Mouse (Mus musculus): ENCODE data around the gene Stambp. TPM values are rescaled to one million over a fixed set of nuclear protein-coding genes. Genes with fewer than 3 reads are reported as not detected.
"Not testable (repeated sequence)": the region's sequence is repeated elsewhere in the genome, so short reads cannot be mapped to it uniquely, and the experiment has no call there.

Stambp gene
- polyA plus RNA-seq, 1 experiment from 2014 or later = 16.5 TPM

- no peaks in the 10 kb centered on the region for H3K36me3 ChIP-seq
- H3K9me3 ChIP-seq (replicated peaks) = no peaks in the 10 kb centered on the region
- no peaks in the 10 kb centered on the region for H3K27me3 ChIP-seq (ENCODE audit: low read depth, poor library complexity, severe bottlenecking)
- DNase-seq (ENCODE audit: low spot score) = no peak
- no peaks in the 10 kb centered on the region for H3K4me1 ChIP-seq
- H3K4me3 ChIP-seq = no peak overlapping the region
- WGBS = 87% methylated on average over 3 of the region's 3 CpGs
- no peak overlapping the region for H3K27ac ChIP-seq
Observed at GRCm38 (mm10) chr6:83590301-83590700, 17.8 kb upstream of the Stambp start.

DNA sequence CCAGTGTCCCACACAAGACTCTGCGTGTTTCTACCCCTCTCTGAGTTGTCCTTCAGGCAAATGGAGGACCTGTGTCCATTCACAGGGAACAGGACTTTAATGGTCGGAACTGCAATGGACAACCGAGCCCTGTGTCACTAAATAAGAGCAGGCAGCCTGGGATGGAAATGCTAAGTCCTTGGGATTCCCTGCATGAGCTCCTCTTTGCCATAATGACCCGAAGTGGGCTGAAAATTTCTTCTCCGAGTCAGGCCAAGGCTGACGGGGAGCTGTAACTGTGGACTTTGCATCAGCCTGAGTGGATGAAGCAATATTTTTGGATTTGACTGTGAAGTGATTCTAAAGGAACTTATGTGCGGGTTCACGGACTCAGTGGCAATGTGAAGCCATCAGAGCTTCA is 14.7 kb upstream of the Stambp start:
- not testable (repeated sequence) for H3K4me3 ChIP-seq; DNase-seq (ENCODE audit: low spot score); H3K36me3 ChIP-seq; H3K9me3 ChIP-seq (replicated peaks); H3K4me1 ChIP-seq; H3K27ac ChIP-seq
- WGBS = 86% methylated on average over 8 of the region's 8 CpGs
- peaks cover 14% of the 10 kb centered on the region for H3K27me3 ChIP-seq (ENCODE audit: low read depth, poor library complexity, severe bottlenecking)

GRCm38 (mm10) chr6:83585328-83585727 is 12.8 kb upstream of the Stambp start:
- H3K4me3 ChIP-seq; H3K27ac ChIP-seq; DNase-seq (ENCODE audit: low spot score); H3K4me1 ChIP-seq; H3K9me3 ChIP-seq (replicated peaks); H3K36me3 ChIP-seq: not testable (repeated sequence)
- H3K27me3 ChIP-seq (ENCODE audit: low read depth, poor library complexity, severe bottlenecking) = peaks cover 27% of the 10 kb centered on the region
- 93% methylated on average over 9 of the region's 9 CpGs for WGBS

- WGBS = 70% methylated on average over 2 of the region's 2 CpGs
- no peak overlapping the region for H3K4me3 ChIP-seq
- no peak for DNase-seq (ENCODE audit: low spot score)
Observed at GRCm38 (mm10) chr6:83583591-83583990, 11.1 kb upstream of the Stambp start.

DNA sequence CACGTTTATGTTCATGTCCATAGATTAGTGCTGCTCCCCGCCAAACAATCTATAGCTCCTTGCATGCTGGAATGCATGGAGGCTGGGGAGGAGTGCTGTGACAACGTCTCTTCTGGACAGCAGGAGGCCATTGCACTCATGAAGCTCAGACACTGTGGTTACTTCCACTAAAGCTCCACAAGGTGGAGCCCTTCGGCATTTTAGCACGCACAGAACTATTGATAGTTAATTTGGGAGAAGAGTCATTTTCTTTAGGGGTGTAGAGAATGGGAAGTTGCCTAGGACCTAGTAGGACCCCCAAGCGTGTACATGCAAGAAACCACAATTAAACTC is 10.4 kb upstream of the Stambp start:
- Histone ChIP-seq H3K4me1 (0 out of 2 replicates have a peak, but pooled peaks cover 5% of the 10 kb centered on the region), H3K9me3 (replicated peaks) (no peaks in the 10 kb centered on the region), H3K4me3 (no peak overlapping the region), H3K36me3 (no peaks in the 10 kb centered on the region), H3K27ac (no peak overlapping the region), H3K27me3 (ENCODE audit: low read depth, poor library complexity, severe bottlenecking) (peaks cover 29% of the 10 kb centered on the region)
- WGBS = 1% methylated on average over 6 of the region's 6 CpGs
- peak; percentile 56 for DNase-seq (ENCODE audit: low spot score)

More at GRCm38 (mm10) chr6:83583591-83583990, 11.1 kb upstream of the Stambp start:
- Histone ChIP-seq H3K36me3 (no peaks in the 10 kb centered on the region), H3K9me3 (replicated peaks) (no peaks in the 10 kb centered on the region), H3K27ac (no peak overlapping the region), H3K4me1 (0 out of 2 replicates have a peak, but pooled peaks cover 5% of the 10 kb centered on the region), H3K27me3 (ENCODE audit: low read depth, poor library complexity, severe bottlenecking) (peaks cover 29% of the 10 kb centered on the region)

- WGBS = 43% methylated on average over 20 of the region's 20 CpGs
- H3K27me3 ChIP-seq (ENCODE audit: low read depth, poor library complexity, severe bottlenecking) = peaks cover 29% of the 10 kb centered on the region
- no peak overlapping the region for H3K27ac ChIP-seq
- no peaks in the 10 kb centered on the region for H3K36me3 ChIP-seq
- H3K4me1 ChIP-seq = 0 out of 2 replicates have a peak, but pooled peaks cover 5% of the 10 kb centered on the region
- H3K9me3 ChIP-seq (replicated peaks) = no peaks in the 10 kb centered on the region
- no peak overlapping the region for H3K4me3 ChIP-seq
- DNase-seq (ENCODE audit: low spot score) = no peak
Observed at GRCm38 (mm10) chr6:83582135-83582937, 9.8 kb upstream of the Stambp start.

- Histone ChIP-seq H3K27ac (no peak overlapping the region), H3K36me3 (no peaks in the 10 kb centered on the region), H3K9me3 (replicated peaks) (no peaks in the 10 kb centered on the region), H3K27me3 (ENCODE audit: low read depth, poor library complexity, severe bottlenecking) (peaks cover 25% of the 10 kb centered on the region), H3K4me1 (peaks cover 7% of the 10 kb centered on the region), H3K4me3 (no peak overlapping the region)
- no peak for DNase-seq (ENCODE audit: low spot score)
Observed at GRCm38 (mm10) chr6:83577534-83577933, 5.0 kb upstream of the Stambp start.

DNA sequence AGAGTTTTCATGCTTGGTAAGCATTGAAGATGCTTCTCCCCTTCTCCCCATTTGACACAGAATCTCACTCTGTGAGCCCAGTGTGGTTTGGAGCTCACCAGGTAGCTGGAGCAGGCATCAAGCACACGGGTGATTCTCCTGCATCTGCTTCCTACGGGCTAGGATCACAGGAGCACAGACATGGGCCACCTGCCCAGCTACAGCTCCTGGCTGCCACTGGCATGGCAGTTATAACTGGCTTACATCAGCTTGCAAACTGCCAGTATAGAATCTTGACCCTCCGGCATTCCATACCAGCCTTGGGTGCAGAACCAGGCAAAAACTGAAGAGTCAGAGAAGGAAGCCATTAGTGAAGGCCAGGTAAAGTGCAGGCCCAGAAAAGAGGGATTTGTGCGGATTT is 3.1 kb upstream of the Stambp start:
- Histone ChIP-seq H3K27me3 (ENCODE audit: low read depth, poor library complexity, severe bottlenecking) (0 out of 2 replicates have a peak, but pooled peaks cover 10% of the 10 kb centered on the region), H3K4me3 (no peak overlapping the region), H3K9me3 (replicated peaks) (no peaks in the 10 kb centered on the region), H3K4me1 (peaks cover 15% of the 10 kb centered on the region), H3K36me3 (no peaks in the 10 kb centered on the region), H3K27ac (no peak overlapping the region)
- DNase-seq (ENCODE audit: low spot score) = no peak
- WGBS = 83% methylated on average over 4 of the region's 4 CpGs

DNA sequence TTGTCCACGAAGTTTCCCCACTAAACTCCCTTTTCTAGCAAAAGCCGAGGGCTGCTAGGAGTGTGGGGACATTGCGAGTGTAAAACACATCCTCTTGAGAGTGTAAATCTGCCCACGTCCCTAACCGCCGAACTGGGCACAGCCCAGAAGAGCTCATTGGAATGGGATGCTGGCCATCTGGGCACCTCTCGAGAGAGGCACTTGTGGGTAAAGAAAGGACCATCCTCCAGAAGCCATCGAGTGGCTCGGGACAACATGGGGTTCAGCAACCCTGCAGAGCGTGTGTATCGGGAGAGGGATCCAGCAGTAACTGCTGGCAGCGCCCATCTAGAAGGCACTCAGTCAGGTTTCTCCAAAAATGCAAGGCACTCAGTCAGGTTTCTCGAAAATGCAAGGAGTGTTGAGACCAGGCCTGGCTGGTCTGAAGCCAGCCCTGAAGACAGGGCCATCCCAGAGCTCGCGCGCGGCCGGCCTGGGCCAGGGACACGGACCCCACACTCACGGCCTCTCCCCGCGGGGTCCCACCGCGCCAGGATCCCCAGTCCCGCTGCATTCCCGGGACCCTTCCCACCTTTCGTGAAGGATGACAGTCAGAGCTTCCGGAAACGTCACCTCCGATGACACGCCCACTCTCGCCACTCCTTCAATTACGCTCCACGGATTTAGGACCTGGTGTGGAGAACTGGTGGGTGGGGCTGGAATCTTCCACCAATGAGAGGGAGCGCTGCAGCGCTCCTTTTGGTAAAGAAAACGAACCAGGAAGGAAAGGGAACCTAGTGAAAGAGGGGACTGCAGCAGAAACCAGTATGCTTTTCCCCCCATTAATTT is 475 bp downstream of the Stambp start:
- H3K36me3 ChIP-seq = peaks cover 4% of the 10 kb centered on the region; the same call in 1 of the 2 replicates
- DNase-seq (ENCODE audit: low spot score) = peak; percentile 88
- WGBS = 6% methylated on average over 37 of the region's 37 CpGs
- H3K4me3 ChIP-seq = peak overlapping the region; percentile 71
- peaks cover 15% of the 10 kb centered on the region for H3K4me1 ChIP-seq
- H3K9me3 ChIP-seq (replicated peaks) = no peaks in the 10 kb centered on the region
- H3K27ac ChIP-seq = peak overlapping the region; percentile 76
- 0 out of 2 replicates have a peak, but pooled peaks cover 7% of the 10 kb centered on the region for H3K27me3 ChIP-seq (ENCODE audit: low read depth, poor library complexity, severe bottlenecking)

DNA sequence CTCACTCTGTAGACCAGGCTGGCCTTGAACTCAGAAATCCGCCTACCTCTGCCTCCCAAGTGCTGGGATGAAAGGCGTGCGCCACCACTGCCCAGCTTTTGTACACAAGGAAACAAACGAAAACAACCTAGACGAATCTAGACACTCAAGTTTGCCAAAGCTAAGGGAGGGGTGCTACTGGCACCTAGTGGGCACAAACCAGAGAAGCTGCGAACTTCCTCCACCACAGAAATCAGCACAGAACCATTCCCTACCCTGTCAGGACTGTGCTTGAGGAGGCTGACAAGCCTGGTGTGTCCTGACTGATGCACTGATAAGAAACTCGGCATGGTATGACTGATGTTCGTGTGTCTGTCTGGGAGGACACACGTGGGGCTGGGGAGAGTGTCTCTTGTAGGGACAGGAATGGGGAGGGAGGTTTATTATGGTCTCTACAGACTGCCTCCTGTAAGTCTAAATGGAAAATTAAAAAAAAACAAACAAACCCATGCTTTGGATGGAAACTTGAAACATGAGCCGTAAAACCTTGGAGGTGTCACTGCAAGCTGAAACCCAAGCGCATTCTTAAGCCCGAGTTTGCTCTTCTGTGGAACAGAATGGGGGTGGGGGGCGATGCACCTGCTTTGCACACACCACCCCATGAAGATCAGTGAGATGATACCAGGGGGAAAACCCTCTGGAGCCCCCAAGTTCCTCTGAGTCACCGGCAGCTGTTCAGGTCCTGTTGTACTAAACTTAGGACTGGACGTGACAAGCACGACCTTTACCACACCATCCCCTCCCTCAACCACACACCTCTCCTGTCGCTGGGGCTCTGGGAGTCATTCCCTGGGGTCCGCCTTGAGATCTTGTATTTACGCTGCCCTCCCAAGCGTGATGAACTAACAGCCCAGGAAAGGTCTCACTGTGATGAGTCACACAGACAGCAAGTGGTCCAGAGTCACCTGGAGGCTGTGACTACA is 3.3 kb downstream of the Stambp start:
- no peaks in the 10 kb centered on the region for H3K9me3 ChIP-seq (replicated peaks)
- no peak overlapping the region for H3K27ac ChIP-seq
- no peak overlapping the region for H3K4me3 ChIP-seq
- no peak for DNase-seq (ENCODE audit: low spot score)
- H3K36me3 ChIP-seq = peaks cover 4% of the 10 kb centered on the region; the same call in 1 of the 2 replicates
- WGBS = 77% methylated on average over 20 of the region's 20 CpGs
- peaks cover 15% of the 10 kb centered on the region for H3K4me1 ChIP-seq
- 0 out of 2 replicates have a peak, but pooled peaks cover 2% of the 10 kb centered on the region for H3K27me3 ChIP-seq (ENCODE audit: low read depth, poor library complexity, severe bottlenecking)

DNA sequence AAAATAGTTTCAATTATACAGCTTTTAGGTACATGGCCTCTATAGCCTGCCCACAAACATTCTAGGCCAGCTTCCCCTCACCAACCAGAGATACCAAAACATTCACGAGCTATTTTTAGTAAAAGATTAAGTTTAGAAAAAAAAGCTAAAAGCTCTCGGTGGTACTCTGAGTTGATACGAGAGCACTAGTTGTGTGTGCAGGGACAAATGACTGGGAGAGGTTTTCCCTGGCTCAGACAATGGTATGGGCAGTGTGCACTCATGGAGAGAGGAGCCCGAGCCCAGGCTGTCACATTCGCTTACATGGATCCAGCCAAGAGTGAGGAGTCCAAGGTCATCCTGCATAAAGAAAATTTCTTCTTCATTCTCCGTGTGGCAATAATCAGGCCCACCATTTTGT is 16.6 kb downstream of the Stambp start:
- Histone ChIP-seq H3K27me3 (ENCODE audit: low read depth, poor library complexity, severe bottlenecking) (no peaks in the 10 kb centered on the region), H3K4me1 (no peaks in the 10 kb centered on the region), H3K9me3 (replicated peaks) (no peaks in the 10 kb centered on the region), H3K36me3 (peaks cover 24% of the 10 kb centered on the region), H3K4me3 (no peak overlapping the region), H3K27ac (no peak overlapping the region)
- no peak for DNase-seq (ENCODE audit: low spot score)
- WGBS = 89% methylated on average over 6 of the region's 6 CpGs

- Histone ChIP-seq H3K9me3 (replicated peaks) (no peaks in the 10 kb centered on the region), H3K4me1 (no peaks in the 10 kb centered on the region), H3K27me3 (ENCODE audit: low read depth, poor library complexity, severe bottlenecking) (no peaks in the 10 kb centered on the region), H3K4me3 (no peak overlapping the region), H3K27ac (no peak overlapping the region), H3K36me3 (peaks cover 14% of the 10 kb centered on the region)
- no peak for DNase-seq (ENCODE audit: low spot score)
- WGBS = 63% methylated on average over 5 of the region's 5 CpGs
Observed at GRCm38 (mm10) chr6:83548346-83548745, 24.2 kb downstream of the Stambp start.
